Mouse (Mus musculus) spleen, adult 2 months (tissue): ENCODE results near the gene Gm20388.

Source experiments
- CTCF ChIP-seq: fragments of 200-500 bp; IDR thresholded peaks from 2 replicates; pipeline ENCODE4 v1.5.1; 2011; ENCODE audit warnings: mild to moderate bottlenecking, inconsistent platforms; ENCODE audit not compliant: insufficient read depth, insufficient read length, insufficient replicate concordance; ENCODE audit errors: extremely low read depth
- POLR2A ChIP-seq: fragments of 200-500 bp; IDR thresholded peaks from 2 replicates; pipeline ENCODE4 v1.6.1; 2011; ENCODE audit warnings: low read depth, low read length, inconsistent platforms

- TF ChIP-seq CTCF: no peak
- TF ChIP-seq POLR2A: no peak
Measured at GRCm38 (mm10) chr8:120531775-120532516, 621.3 kb downstream of the Gm20388 start.
